Mouse (Mus musculus) myocyte (in vitro differentiated cells): ENCODE results near the gene Dcaf8.

Experiments
- E2F4 ChIP-seq: IDR thresholded peaks from one replicate; pipeline ENCODE4 v1.6.1; 2011; ENCODE audit warnings: mild to moderate bottlenecking, control low read depth, moderate library complexity; ENCODE audit not compliant: insufficient read depth
- POLR2A ChIP-seq: IDR thresholded peaks from one replicate; pipeline ENCODE4 v1.6.1; 2011; ENCODE audit warnings: low read depth, mild to moderate bottlenecking, control low read depth, moderate library complexity; ENCODE audit not compliant: insufficient read length

DNA sequence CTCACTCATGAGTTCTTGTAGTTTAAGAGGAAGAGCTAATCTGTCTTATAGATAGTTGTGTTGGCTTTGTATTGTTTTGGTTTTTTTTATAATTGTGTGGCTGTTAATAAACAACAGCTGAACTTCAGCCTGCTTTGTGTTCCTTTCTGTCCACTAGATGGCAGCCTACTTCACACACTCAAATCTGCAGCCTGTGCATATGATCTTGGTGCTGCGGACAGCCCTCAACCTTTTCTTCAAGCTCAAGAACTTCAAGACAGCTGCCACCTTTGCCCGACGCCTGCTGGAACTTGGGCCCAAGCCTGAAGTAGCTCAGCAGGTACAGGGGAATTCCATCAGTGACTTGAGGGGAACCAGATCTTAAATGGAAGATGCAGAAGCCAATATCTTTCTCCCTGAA lies 28.2 kb upstream of the Dcaf8 start:
- TF ChIP-seq POLR2A: no peak
- TF ChIP-seq E2F4: no peak
